Mouse (Mus musculus): ENCODE results near the gene Adam15. TPM values are rescaled to one million over a fixed set of nuclear protein-coding genes. Genes with fewer than 3 reads are reported as not detected.

Gene Adam15
- total RNA-seq, 4 experiments from 2014 or later: 129 to 141 (median 137) TPM

DNA sequence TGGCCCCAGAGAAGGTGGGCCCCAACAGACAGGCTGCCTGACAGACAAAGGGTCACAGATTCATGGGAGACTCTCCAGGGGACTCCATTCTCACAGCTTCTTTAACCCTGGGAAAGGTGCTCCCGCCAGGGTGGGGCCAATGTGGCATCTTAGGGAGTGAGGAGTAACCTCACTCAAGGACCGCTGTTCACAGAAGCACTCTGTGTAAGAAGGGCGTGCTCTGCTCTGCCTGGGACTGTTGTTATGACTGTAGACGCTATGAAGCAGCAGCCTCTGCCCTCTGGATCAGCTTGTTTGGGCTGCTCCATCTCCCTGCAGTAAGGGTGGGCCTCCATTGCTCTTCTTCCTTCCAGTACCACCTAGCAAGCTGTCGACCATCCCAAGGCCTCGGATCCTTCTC lies 45.4 kb downstream of the Adam15 start:
- DNase-seq (ENCODE audit: low spot score in 2 of 2): no peak

DNA sequence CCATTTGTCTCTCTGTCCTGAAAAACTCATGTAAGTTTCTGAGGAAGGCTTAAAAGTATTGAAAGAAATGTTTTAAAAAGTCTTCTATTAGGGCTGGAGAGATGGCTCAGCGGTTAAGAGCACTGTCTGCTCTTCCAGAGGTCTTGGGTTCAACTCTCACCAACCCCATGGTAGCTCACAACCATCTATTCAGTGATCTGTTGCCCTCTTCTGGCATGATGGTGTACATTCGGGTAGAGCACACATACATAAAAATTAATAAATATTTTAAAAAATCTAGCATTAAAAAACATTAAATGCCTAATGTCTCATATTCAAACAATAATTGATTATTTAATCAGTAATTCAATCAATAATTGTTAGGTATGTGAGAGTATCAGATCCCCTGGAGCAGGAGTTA lies 49.3 kb downstream of the Adam15 start:
- no peak for DNase-seq (ENCODE audit: low spot score in 2 of 2)

DNA sequence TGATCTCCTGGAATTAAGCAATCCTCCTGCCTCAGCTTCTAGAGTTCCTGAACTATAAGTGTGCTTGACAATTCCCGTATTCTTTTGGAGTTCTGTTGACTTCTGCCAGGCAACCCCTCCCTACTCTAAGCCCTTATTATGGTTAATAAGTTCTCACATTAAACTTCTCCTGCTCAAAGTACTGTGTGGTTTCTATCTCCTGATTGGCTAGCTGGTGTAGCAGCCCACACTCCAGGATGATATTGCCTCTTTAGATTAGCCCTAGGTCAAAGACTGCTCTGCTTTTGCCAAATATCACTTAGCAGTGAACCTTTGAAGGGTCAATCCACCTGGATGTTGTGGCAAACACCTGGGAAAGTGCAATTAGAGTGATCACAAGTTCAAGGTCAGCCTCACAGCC lies 49.7 kb downstream of the Adam15 start:
- no peak for DNase-seq (ENCODE audit: low spot score in 2 of 2)

DNA sequence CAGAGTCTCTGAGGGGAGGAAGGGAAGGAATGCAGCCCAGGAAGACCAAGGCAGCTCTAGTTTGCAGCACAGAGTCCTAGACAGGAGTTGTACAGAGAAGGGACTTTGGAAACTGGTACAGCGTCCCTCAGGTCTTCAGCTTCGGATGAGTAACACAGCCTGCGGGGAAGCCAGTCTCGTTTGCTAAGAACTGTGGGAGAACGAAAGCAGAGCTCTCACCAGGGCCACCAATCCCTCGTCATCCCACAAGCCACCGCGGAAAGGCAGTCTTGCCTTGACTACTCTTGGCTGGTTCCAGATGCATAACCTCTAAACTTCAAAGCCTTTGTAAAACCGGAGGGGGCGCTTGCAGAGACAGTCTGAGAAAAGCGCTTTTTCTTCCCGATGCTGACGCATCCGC lies 50.3 kb downstream of the Adam15 start:
- no peak for DNase-seq (ENCODE audit: low spot score in 2 of 2)

DNA sequence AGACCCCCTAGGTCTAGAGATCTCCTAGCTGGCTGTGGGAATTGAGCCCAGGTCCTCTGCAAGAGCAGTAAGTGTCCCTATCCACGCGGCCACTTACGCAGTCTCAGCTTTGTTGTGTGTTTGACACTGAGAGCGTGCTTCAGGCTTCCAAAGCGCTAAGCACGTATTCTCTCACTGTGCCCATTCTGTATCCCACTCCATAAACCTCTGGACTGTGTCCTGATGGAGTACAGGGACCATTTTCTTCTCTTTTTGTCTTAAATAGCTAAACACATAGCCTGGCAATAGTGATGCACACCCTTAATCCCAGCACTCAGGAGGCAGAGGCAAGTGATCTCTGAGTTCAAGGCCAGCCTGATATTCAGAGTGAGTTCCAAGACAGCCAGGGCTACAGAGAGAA lies 50.9 kb downstream of the Adam15 start:
- DNase-seq (ENCODE audit: low spot score in 2 of 2): no peak

DNA sequence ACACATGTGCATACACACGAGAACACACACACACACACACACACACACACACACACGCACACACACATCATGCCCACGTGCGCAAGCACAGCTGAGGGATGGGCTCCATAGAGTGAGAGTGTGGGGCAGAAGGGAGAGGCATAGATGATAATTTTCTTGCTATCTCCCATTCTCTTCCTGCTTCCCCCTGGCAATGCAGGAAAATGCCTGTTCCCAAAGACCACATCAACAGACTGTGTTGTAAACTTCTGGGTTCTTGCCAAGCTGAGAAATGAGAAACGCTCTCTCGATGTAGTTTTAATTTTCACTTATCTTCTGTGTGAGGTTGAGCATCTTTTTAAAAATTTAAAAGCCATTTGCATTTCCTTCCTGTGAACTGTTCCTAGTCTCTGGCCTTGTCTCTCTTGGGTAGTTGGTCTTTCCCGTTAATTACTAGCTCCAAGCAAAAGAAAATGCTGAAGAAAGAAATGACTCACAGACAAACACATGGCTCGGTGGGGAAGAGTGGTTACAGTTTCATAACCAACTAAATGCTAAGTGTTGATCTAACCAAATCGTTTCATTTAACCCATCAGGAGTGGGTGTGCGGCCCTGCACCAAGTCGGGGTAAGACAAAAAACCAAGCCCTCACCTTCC lies 52.9 kb downstream of the Adam15 start:
- DNase-seq (ENCODE audit: low spot score in 2 of 2): no peak

DNA sequence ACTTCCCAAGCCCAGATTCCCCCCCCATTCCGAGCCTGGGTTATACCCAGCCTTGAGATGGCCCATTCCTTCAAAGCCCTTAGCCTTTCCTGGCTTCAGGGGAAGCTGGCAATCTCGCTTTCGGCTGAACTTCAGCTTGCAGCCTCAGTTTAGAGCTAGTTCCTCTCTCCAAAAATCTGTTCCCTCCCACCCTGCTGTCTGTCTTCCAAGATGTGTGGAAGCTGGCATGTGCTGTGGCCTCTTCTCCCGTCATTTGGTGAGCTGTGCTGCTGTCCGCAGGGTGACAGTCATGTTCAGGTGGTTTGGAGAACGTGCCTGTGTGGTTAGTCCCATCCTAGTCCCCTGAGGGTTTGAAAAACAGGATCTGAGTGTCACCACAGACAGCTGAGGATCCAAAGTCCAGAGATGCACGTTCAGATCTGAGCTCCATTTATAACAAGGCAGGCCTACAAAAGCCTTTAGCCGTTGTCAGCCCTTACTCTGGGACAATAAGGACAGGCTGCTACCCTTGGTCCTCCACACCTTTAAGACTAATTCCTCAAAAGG lies 54.0 kb downstream of the Adam15 start:
- DNase-seq (ENCODE audit: low spot score in 2 of 2): no peak

DNA sequence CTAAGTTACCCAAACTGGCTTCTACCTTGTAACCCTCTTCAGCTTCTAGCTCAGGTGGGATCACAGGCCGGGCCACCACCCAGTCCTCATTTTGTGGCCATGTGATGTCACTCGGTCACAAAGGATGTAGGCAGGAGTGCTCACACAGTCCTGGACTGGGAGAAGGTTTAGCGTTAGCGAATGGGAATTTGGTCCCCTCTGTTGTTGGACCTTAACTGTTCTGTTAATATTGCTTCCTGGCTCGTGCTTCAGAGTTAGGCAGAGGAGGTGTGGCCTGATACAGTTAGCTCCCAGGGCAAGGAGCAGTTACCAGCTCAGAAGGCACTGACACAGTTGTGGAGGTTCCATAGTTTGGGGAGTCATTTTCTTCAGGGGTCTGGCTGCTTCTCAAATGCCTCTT lies 55.6 kb downstream of the Adam15 start:
- no peak for DNase-seq (ENCODE audit: low spot score in 2 of 2)

DNA sequence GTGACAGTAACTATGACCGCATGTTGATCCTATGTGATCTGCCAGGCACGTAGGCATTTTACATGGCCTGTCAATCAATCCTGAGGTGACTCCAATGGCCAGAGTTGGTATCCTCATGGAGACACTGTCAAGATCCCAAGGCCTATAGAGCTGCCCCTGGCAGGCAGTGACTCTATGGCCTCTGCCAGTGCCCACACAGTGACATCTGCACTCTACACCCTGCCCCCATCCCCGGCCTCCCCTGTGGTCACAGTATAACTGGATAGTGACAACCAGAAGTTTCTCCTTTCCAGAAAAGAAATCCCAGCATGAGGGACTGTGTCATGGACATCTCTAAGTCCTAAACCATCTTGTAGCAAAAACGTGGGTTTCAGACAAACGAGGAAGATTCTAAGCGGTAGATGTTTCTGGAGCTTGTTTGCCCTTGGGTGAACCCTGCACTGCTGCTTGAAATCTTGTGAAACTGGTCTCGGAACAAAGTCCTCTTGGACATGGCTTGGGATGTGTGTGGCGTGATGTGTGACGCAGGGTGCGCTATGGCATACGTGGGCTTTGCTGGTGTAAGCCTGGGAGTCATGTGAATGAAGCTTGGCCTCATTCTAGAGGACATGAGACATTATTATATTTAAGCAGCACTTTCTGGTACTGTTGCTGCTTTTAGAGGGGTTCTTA lies 56.4 kb downstream of the Adam15 start:
- no peak for DNase-seq (ENCODE audit: low spot score in 2 of 2)

DNA sequence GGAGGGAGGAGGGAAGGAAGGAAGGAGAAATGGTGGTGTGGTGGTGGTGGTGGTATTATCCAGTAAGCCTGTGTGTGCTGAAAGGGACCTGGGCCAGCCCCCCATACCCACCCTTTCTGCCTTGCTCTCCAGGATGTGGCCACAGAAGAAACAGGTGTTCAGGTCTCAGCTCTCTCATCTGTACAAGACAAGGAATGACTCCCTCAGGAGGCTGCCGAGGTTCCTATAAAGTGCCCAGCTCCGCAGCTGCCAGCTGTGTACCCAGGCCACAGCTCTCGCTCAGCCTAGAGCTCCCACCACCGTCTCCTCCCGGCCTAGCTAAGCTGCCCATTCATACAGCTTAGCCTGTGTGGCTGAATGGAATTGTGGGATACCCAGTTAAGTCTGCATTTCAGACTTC lies 57.5 kb downstream of the Adam15 start:
- DNase-seq (ENCODE audit: low spot score in 2 of 2): no peak

DNA sequence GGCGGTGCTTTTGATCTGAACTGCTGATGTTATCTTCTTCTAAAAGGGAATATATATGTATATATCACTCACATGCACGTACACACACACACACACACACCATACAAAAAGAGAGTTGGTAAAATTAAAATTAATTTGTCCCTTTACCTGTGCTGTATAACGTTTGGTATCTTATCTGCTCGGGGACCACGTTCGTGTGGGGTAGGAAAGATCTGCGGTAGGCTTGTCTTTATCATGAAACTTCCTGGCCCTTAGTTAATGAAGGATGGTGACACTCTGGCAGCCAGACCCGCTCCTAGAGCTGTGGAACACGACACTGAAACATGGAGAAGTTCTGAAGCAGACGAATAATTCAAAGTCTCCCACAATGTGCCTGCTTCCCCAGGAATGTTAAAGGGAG lies 57.9 kb downstream of the Adam15 start:
- DNase-seq (ENCODE audit: low spot score in 2 of 2): no peak

Other genes with a start within 250 kb of the Adam15 start
- gene Gm43738, start 248.9 kb downstream of the Adam15 start, total RNA-seq (2022): under 1 TPM in 1 of 4 experiments, not detected in 3; 0.18 TPM
- 100 to 1,000 TPM in 2 of 4 experiments, 10 to 100 TPM in 2; 84.1 to 119 (median 97.3) TPM for gene Fdps, start 248.0 kb downstream of the Adam15 start, total RNA-seq (2022)
- under 1 TPM in 1 of 4 experiments, not detected in 3; 0.14 TPM for gene Pklr, start 213.9 kb downstream of the Adam15 start, total RNA-seq (2022)
- gene Hcn3, start 189.8 kb downstream of the Adam15 start, total RNA-seq (2022): 10 to 100 TPM; 13.3 to 15.2 (median 14.2) TPM
- 10 to 100 TPM; 44.5 to 54.1 (median 48.9) TPM for gene Clk2, start 185.2 kb downstream of the Adam15 start, total RNA-seq (2022)
- gene Scamp3, start 172.5 kb downstream of the Adam15 start, total RNA-seq (2022): 10 to 100 TPM; 66.2 to 72.5 (median 69.1) TPM
- gene Fam189b, start 166.9 kb downstream of the Adam15 start, total RNA-seq (2022): 10 to 100 TPM; 52.6 to 54.5 (median 53.5) TPM
- gene Gba, start 147.1 kb downstream of the Adam15 start, total RNA-seq (2022): 10 to 100 TPM; 62.1 to 75.2 (median 68.5) TPM
- gene Thbs3, start 134.8 kb downstream of the Adam15 start, total RNA-seq (2022): 10 to 100 TPM; 27.4 to 40.7 (median 35.3) TPM
- gene Mtx1, start 122.9 kb downstream of the Adam15 start, total RNA-seq (2022): 10 to 100 TPM; 85.4 to 96.0 (median 94.4) TPM
- 1 to 10 TPM in 2 of 4 experiments, under 1 TPM in 2; 0.37 to 1.7 (median 1.2) TPM for gene Muc1, start 120.9 kb downstream of the Adam15 start, total RNA-seq (2022)
- 10 to 100 TPM; 73.9 to 82.9 (median 79.4) TPM for gene Krtcap2, start 104.0 kb downstream of the Adam15 start, total RNA-seq (2022)
- 10 to 100 TPM; 74.0 to 89.3 (median 80.2) TPM for gene Trim46, start 103.7 kb downstream of the Adam15 start, total RNA-seq (2022)
- 10 to 100 TPM; 44.2 to 67.3 (median 61.7) TPM for gene Dpm3, start 90.6 kb downstream of the Adam15 start, total RNA-seq (2022)
- gene Slc50a1, start 79.4 kb downstream of the Adam15 start, total RNA-seq (2022): 10 to 100 TPM; 51.8 to 69.9 (median 58.2) TPM
- gene Efna1, start 68.9 kb downstream of the Adam15 start, total RNA-seq (2022): 10 to 100 TPM in 2 of 4 experiments, 1 to 10 TPM in 2; 7.9 to 12.6 (median 10.5) TPM
- gene Efna3, start 27.0 kb downstream of the Adam15 start, total RNA-seq (2022): 10 to 100 TPM; 57.7 to 72.8 (median 60.8) TPM
- gene Efna4, start 12.0 kb downstream of the Adam15 start, total RNA-seq (2022): 1 to 10 TPM in 3 of 4 experiments, under 1 TPM in 1; 0.96 to 1.4 (median 1.1) TPM
- gene Dcst2, start 12.0 kb upstream of the Adam15 start, total RNA-seq (2022): under 1 TPM; 0.32 to 0.47 (median 0.39) TPM
- under 1 TPM in 2 of 4 experiments, not detected in 2; 0.16 to 0.48 TPM for gene Dcst1, start 15.3 kb upstream of the Adam15 start, total RNA-seq (2022)
- gene Zbtb7b, start 44.8 kb upstream of the Adam15 start, total RNA-seq (2022): 10 to 100 TPM; 12.6 to 18.7 (median 15.9) TPM
- 1 to 10 TPM; 1.9 to 7.1 (median 4.3) TPM for gene Lenep, start 52.8 kb upstream of the Adam15 start, total RNA-seq (2022)
- 10 to 100 TPM; 35.8 to 37.8 (median 37.1) TPM for gene Flad1, start 61.9 kb upstream of the Adam15 start, total RNA-seq (2022)
- gene Cks1b, start 68.4 kb upstream of the Adam15 start, total RNA-seq (2022): 1 to 10 TPM; 1.6 to 4.7 (median 2.5) TPM
- 10 to 100 TPM; 16.4 to 22.3 (median 19.9) TPM for gene Shc1, start 68.4 kb upstream of the Adam15 start, total RNA-seq (2022)
- gene Pygo2, start 80.2 kb upstream of the Adam15 start, total RNA-seq (2022): 10 to 100 TPM; 49.4 to 61.0 (median 53.9) TPM
- 10 to 100 TPM; 39.6 to 71.2 (median 51.8) TPM for gene Pbxip1, start 86.7 kb upstream of the Adam15 start, total RNA-seq (2022)
- 10 to 100 TPM; 29.5 to 33.7 (median 31.3) TPM for gene Pmvk, start 104.5 kb upstream of the Adam15 start, total RNA-seq (2022)
- gene Kcnn3, start 170.2 kb upstream of the Adam15 start, total RNA-seq (2022): 10 to 100 TPM; 21.9 to 26.5 (median 25.8) TPM

All from layer of hippocampus, adult 8-10 months (tissue).